Mouse (Mus musculus) hindbrain, postnatal 0 days (tissue): Measurements from ENCODE around the gene Slc5a6. TPM values are rescaled to one million over a fixed set of nuclear protein-coding genes. Genes with fewer than 3 reads are reported as not detected.

Experiments
- ATAC-seq: fragments of 200-750 bp; cut with Nextera tagmentation; 2 replicates; pipeline ENCODE4 v1.8.0; 2017; ENCODE audit warnings: mild to moderate bottlenecking, moderate TSS enrichment, moderate library complexity
- DNase-seq: peaks from one replicate; pipeline ENCODE4 v3.0.0-alpha.2; 2015; ENCODE audit warnings: low spot score
- H3K27ac ChIP-seq: fragments of 300-500 bp; sonication (generic); 2 replicates; pipeline ENCODE4 v1.5.1; 2014; ENCODE audit warnings: mild to moderate bottlenecking
- H3K27me3 ChIP-seq: fragments of 300-500 bp; sonication (generic); 2 replicates; pipeline ENCODE4 v1.6.1; 2014; ENCODE audit warnings: low read length, mixed read lengths; ENCODE audit not compliant: insufficient read depth
- H3K36me3 ChIP-seq: fragments of 300-500 bp; sonication (generic); 2 replicates; pipeline ENCODE4 v1.6.1; 2014; ENCODE audit warnings: low read length, mixed read lengths; ENCODE audit not compliant: insufficient read depth
- H3K4me1 ChIP-seq: fragments of 300-500 bp; sonication (generic); 2 replicates; pipeline ENCODE4 v1.6.1; 2014; ENCODE audit warnings: antibody characterized with exemption, low read length, mixed read lengths; ENCODE audit not compliant: insufficient read depth
- H3K4me2 ChIP-seq: fragments of 300-500 bp; sonication (generic); 2 replicates; pipeline ENCODE4 v1.6.1; 2014; ENCODE audit warnings: low read depth, mild to moderate bottlenecking, low read length, moderate library complexity, mixed read lengths
- H3K4me3 ChIP-seq: fragments of 300-500 bp; sonication (generic); 2 replicates; pipeline ENCODE4 v1.5.1; 2014; ENCODE audit warnings: low read length
- H3K9ac ChIP-seq: fragments of 300-500 bp; sonication (generic); replicated peaks from 2 replicates; pipeline ENCODE4 v1.6.1; 2014; ENCODE audit warnings: mild to moderate bottlenecking, low read length, moderate library complexity, mixed read lengths
- H3K9me3 ChIP-seq: fragments of 300-500 bp; sonication (generic); 2 replicates; pipeline ENCODE4 v1.6.1; 2016; ENCODE audit warnings: low read length, mixed read lengths
- CTCF ChIP-seq: IDR thresholded peaks from 2 replicates; pipeline ENCODE4 v1.5.1; 2016; ENCODE audit warnings: antibody characterized with exemption, control low read depth, low read depth
- WGBS: fragments of 180-500 bp; shearing (Covaris S2); extraction: QIAGEN DNeasy Blood & Tissue Kit; methylation state at CpG from one replicate; pipeline ENCODE4 v1.1.7; 2014; 5-methylcytosine and 5-hydroxymethylcytosine counted together
- polyA plus RNA-seq: library from polyadenylated mRNA; unstranded; fragments of >200 nt; fragmentation: Nextera tagmentation; extraction: Ambion mirVana; gene quantifications from 2 replicates; pipeline ENCODE4 v1.2.1, GENCODE M21; 2015
- total RNA-seq: library from RNA; depleted of rRNA; stranded (reverse); fragments of >200 nt; gene quantifications from 2 replicates; pipeline ENCODE4 v1.2.3, GENCODE M21; 2014; rRNA removed

Gene Slc5a6
- total and polyA plus RNA-seq, 2 experiments from 2014 or later = 33.7 to 46.7 TPM

GRCm38 (mm10) chr5:30994910-30995635, 53.7 kb downstream of the Slc5a6 start:
- Histone ChIP-seq H3K9me3 (no peaks in the 10 kb centered on the region), H3K4me1 (no peaks in the 10 kb centered on the region), H3K4me2 (no peak overlapping the region), H3K27ac (no peak overlapping the region), H3K27me3 (no peaks in the 10 kb centered on the region), H3K9ac (no peak overlapping the region), H3K36me3 (no peaks in the 10 kb centered on the region), H3K4me3 (no peak overlapping the region)
- no peak for DNase-seq
- no peak for ATAC-seq
- 75% methylated on average over 11 of the region's 11 CpGs for WGBS
- no peak for TF ChIP-seq CTCF

- H3K4me1 ChIP-seq = no peaks in the 10 kb centered on the region
- H3K27me3 ChIP-seq = no peaks in the 10 kb centered on the region
- WGBS = 70% methylated on average over 3 of the region's 3 CpGs
- no peak overlapping the region for H3K9ac ChIP-seq
- DNase-seq (no peak), ATAC-seq (no peak)
- no peak for TF ChIP-seq CTCF
- no peaks in the 10 kb centered on the region for H3K9me3 ChIP-seq
- H3K36me3 ChIP-seq = no peaks in the 10 kb centered on the region
- H3K27ac ChIP-seq = no peak overlapping the region
- no peak overlapping the region for H3K4me3 ChIP-seq
- H3K4me2 ChIP-seq = no peak overlapping the region
These were observed 54.6 kb downstream of the Slc5a6 start for GRCm38 (mm10) chr5:30994074-30994473.

DNA sequence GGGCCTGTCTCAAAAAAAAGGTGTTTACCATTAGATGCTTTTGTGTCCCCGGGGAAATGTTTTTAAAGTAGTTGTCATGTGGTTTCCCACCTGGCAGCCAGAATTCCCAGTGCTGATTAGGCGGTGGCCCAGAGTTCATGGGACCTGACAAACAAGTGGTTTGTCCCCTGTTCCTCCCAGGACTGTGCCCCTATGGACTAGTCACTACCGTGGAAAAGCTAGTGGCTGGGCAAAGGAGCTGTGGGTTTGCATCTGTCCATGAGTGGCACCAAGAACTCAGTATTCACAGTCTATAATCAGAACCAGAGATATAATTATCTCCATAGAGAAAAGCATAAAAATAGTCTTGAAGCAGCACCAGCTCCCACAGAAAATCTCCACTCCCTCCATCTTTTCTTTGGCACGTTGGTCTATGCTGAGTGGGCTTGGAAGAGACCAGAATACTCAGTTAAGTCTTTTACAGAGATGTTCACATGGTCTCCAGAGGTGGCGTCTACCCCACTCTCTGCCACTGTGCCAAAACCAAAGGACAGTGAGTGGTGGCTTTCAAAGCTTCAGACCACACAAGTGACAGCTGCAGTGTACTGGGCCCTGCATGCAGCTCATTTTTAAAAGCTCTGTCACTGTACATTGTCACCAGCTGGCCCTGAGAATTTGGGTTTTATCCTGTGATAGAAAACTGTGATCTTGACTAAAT, 55.6 kb downstream of the Slc5a6 start:
- no peaks in the 10 kb centered on the region for H3K9me3 ChIP-seq
- no peaks in the 10 kb centered on the region for H3K27me3 ChIP-seq
- no peak overlapping the region for H3K4me3 ChIP-seq
- no peak for DNase-seq
- H3K4me1 ChIP-seq = no peaks in the 10 kb centered on the region
- ATAC-seq = no peak
- H3K4me2 ChIP-seq = no peak overlapping the region
- H3K36me3 ChIP-seq = no peaks in the 10 kb centered on the region
- H3K9ac ChIP-seq = no peak overlapping the region
- TF ChIP-seq CTCF = no peak
- H3K27ac ChIP-seq = no peak overlapping the region
- WGBS = 79% methylated on average over 5 of the region's 5 CpGs

Other genes starting within 250 kb of the Slc5a6 start
- gene Mapre3, start 234.3 kb downstream of the Slc5a6 start, total RNA-seq = 51.7 and 55.8 TPM in 2 replicates
- 134 and 137 TPM in 2 replicates for gene Mapre3, start 234.3 kb downstream of the Slc5a6 start, polyA plus RNA-seq
- 86.7 and 89.5 TPM in 2 replicates for gene Tmem214, start 180.9 kb downstream of the Slc5a6 start, total RNA-seq
- gene Tmem214, start 180.9 kb downstream of the Slc5a6 start, polyA plus RNA-seq = 59.1 and 59.2 TPM in 2 replicates
- 58.7 and 61.8 TPM in 2 replicates for gene Agbl5, start 160.2 kb downstream of the Slc5a6 start, total RNA-seq
- gene Agbl5, start 160.2 kb downstream of the Slc5a6 start, polyA plus RNA-seq = 14.9 and 18.0 TPM in 2 replicates
- gene Ost4, start 141.1 kb downstream of the Slc5a6 start, total RNA-seq = 109 and 179 TPM in 2 replicates
- gene Ost4, start 141.1 kb downstream of the Slc5a6 start, polyA plus RNA-seq = 224 and 236 TPM in 2 replicates
- 8.1 and 9.3 TPM in 2 replicates for gene Emilin1, start 135.5 kb downstream of the Slc5a6 start, total RNA-seq
- gene Emilin1, start 135.5 kb downstream of the Slc5a6 start, polyA plus RNA-seq = 10.3 and 10.5 TPM in 2 replicates
- 3.0 and 14.6 TPM in 2 replicates for gene Khk, start 127.5 kb downstream of the Slc5a6 start, total RNA-seq
- 16.5 and 17.4 TPM in 2 replicates for gene Khk, start 127.5 kb downstream of the Slc5a6 start, polyA plus RNA-seq
- gene Cgref1, start 103.3 kb downstream of the Slc5a6 start, total RNA-seq = 114 and 153 TPM in 2 replicates
- gene Cgref1, start 103.3 kb downstream of the Slc5a6 start, polyA plus RNA-seq = 77.4 and 88.0 TPM in 2 replicates
- 43.7 and 49.6 TPM in 2 replicates for gene Preb, start 88.6 kb downstream of the Slc5a6 start, total RNA-seq
- 104 and 106 TPM in 2 replicates for gene Preb, start 88.6 kb downstream of the Slc5a6 start, polyA plus RNA-seq
- 0.04 TPM in 1 of 2 replicates, not detected in the other for gene Tcf23, start 80.3 kb downstream of the Slc5a6 start, total RNA-seq
- gene Tcf23, start 80.3 kb downstream of the Slc5a6 start, polyA plus RNA-seq = 0.06 TPM in 1 of 2 replicates, not detected in the other
- 152 and 155 TPM in 2 replicates for gene Atraid, start 612 bp downstream of the Slc5a6 start, total RNA-seq
- gene Atraid, start 612 bp downstream of the Slc5a6 start, polyA plus RNA-seq = 240 and 242 TPM in 2 replicates
- 56.2 and 58.8 TPM in 2 replicates for gene Cad, start 5.9 kb upstream of the Slc5a6 start, total RNA-seq
- gene Cad, start 5.9 kb upstream of the Slc5a6 start, polyA plus RNA-seq = 8.1 and 9.1 TPM in 2 replicates
- not detected in 2 replicates for gene Dnajc5g, start 57.4 kb upstream of the Slc5a6 start, total RNA-seq
- gene Dnajc5g, start 57.4 kb upstream of the Slc5a6 start, polyA plus RNA-seq = not detected in 2 replicates
- 40.2 and 47.5 TPM in 2 replicates for gene Slc30a3, start 59.3 kb upstream of the Slc5a6 start, total RNA-seq
- gene Slc30a3, start 59.3 kb upstream of the Slc5a6 start, polyA plus RNA-seq = 33.5 and 37.2 TPM in 2 replicates
- 0.22 and 0.52 TPM in 2 replicates for gene Trim54, start 67.8 kb upstream of the Slc5a6 start, total RNA-seq
- gene Trim54, start 67.8 kb upstream of the Slc5a6 start, polyA plus RNA-seq = not detected in 2 replicates
- not detected in 2 replicates for gene Ucn, start 89.9 kb upstream of the Slc5a6 start, total RNA-seq
- gene Ucn, start 89.9 kb upstream of the Slc5a6 start, polyA plus RNA-seq = 0.44 and 0.54 TPM in 2 replicates
- 66.1 and 75.0 TPM in 2 replicates for gene Mpv17, start 105.3 kb upstream of the Slc5a6 start, total RNA-seq
- 49.1 and 52.1 TPM in 2 replicates for gene Mpv17, start 105.3 kb upstream of the Slc5a6 start, polyA plus RNA-seq
- 1.8 and 9.8 TPM in 2 replicates for gene Gm29609, start 131.0 kb upstream of the Slc5a6 start, total RNA-seq
- 1.9 and 2.9 TPM in 2 replicates for gene Gm29609, start 131.0 kb upstream of the Slc5a6 start, polyA plus RNA-seq
- gene Gtf3c2, start 131.2 kb upstream of the Slc5a6 start, total RNA-seq = 40.8 and 65.6 TPM in 2 replicates
- 45.1 and 46.1 TPM in 2 replicates for gene Gtf3c2, start 131.2 kb upstream of the Slc5a6 start, polyA plus RNA-seq
- 102 and 116 TPM in 2 replicates for gene Snx17, start 144.3 kb upstream of the Slc5a6 start, total RNA-seq
- 112 and 114 TPM in 2 replicates for gene Snx17, start 144.3 kb upstream of the Slc5a6 start, polyA plus RNA-seq
- gene Eif2b4, start 144.5 kb upstream of the Slc5a6 start, total RNA-seq = 28.3 and 31.7 TPM in 2 replicates
- gene Eif2b4, start 144.5 kb upstream of the Slc5a6 start, polyA plus RNA-seq = 78.1 and 83.9 TPM in 2 replicates
- 8.9 and 9.6 TPM in 2 replicates for gene Zfp513, start 153.4 kb upstream of the Slc5a6 start, total RNA-seq
- gene Zfp513, start 153.4 kb upstream of the Slc5a6 start, polyA plus RNA-seq = 11.4 and 12.6 TPM in 2 replicates
- gene Ppm1g, start 171.8 kb upstream of the Slc5a6 start, total RNA-seq = 67.4 and 90.4 TPM in 2 replicates
- gene Ppm1g, start 171.8 kb upstream of the Slc5a6 start, polyA plus RNA-seq = 155 and 157 TPM in 2 replicates
- gene Nrbp1, start 191.9 kb upstream of the Slc5a6 start, total RNA-seq = 100 and 124 TPM in 2 replicates
- 134 and 139 TPM in 2 replicates for gene Nrbp1, start 191.9 kb upstream of the Slc5a6 start, polyA plus RNA-seq
- 7.0 TPM in 1 of 2 replicates, not detected in the other for gene Gm9970, start 192.3 kb upstream of the Slc5a6 start, total RNA-seq
- 0.29 and 0.84 TPM in 2 replicates for gene Gm9970, start 192.3 kb upstream of the Slc5a6 start, polyA plus RNA-seq
- gene Krtcap3, start 202.8 kb upstream of the Slc5a6 start, total RNA-seq = 2.4 and 3.2 TPM in 2 replicates
- 2.5 and 2.9 TPM in 2 replicates for gene Krtcap3, start 202.8 kb upstream of the Slc5a6 start, polyA plus RNA-seq
- gene Ift172, start 242.2 kb upstream of the Slc5a6 start, total RNA-seq = 38.2 and 41.8 TPM in 2 replicates
- 16.7 and 18.2 TPM in 2 replicates for gene Ift172, start 242.2 kb upstream of the Slc5a6 start, polyA plus RNA-seq
- gene Fndc4, start 247.2 kb upstream of the Slc5a6 start, total RNA-seq = 184 and 187 TPM in 2 replicates
- gene Fndc4, start 247.2 kb upstream of the Slc5a6 start, polyA plus RNA-seq = 122 TPM in 2 replicates
- gene Gckr, start 248.5 kb upstream of the Slc5a6 start, total RNA-seq = 0.89 TPM in 1 of 2 replicates, not detected in the other
- 0.56 and 0.93 TPM in 2 replicates for gene Gckr, start 248.5 kb upstream of the Slc5a6 start, polyA plus RNA-seq